ENCODE assay signal across 12 mouse cellular contexts in the genomic region with DNA sequence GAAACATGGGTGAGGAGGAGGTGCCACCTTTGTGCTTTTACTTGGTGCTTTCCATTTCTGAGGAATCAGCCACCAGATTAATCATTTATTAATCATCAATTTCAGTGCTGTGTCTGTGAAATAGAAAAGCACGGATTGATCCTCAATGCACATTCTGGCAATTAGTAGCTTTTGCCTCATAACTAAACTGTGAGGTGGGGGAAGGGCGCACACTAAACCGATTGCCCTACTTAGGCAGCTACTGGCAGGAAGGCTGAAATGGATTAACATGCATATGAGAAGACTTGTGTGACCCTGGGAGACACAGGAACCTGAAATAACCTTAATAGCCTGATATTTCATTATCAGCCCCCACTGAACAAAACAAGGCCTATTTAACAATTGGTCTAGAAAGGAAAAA.
DNase-seq lines count a peak whose midpoint lies in the region; TF ChIP-seq lines count a peak whose summit lies in the region.
"Had no signal": no experiment of that assay in that cellular context is flagged by ENCODE, and none has a peak within 500 bp of the region (broad histone marks: within the 10 kb centered on the region; RNA-seq: fewer than 3 reads in every experiment).

No protein-coding gene starts in this region.

- no peaks in the 10 kb centered on the region for H3K4me1 ChIP-seq in kidney, adult 2 months (ENCODE audit: control insufficient read depth, insufficient read depth, low read length)
- H3K4me1 ChIP-seq: kidney, embryonic 15.5 days; liver, embryonic 12.5 days had no signal

- TF ChIP-seq POLR2A in kidney, adult 2 months (IDR thresholded peaks at IDR 0.05; ENCODE audit: low read depth, low read length), result no peak

- H3K36me3 ChIP-seq in kidney, adult 2 months (ENCODE audit: control insufficient read depth, insufficient read depth, low read length), result no peaks in the 10 kb centered on the region
- H3K36me3 ChIP-seq: embryonic facial prominence, embryonic 15.5 days; kidney, embryonic 15.5 days; liver, embryonic 12.5 days had no signal

- WGBS in kidney, adult 2 months, result 56% methylated on average over 3 of the region's 3 CpGs

- H3K4me3 ChIP-seq in kidney, adult 2 months (ENCODE audit: insufficient read depth, low read depth, low read length), result no peak overlapping the region
- H3K4me3 ChIP-seq: embryonic facial prominence, embryonic 15.5 days; kidney, embryonic 15.5 days; liver, embryonic 12.5 days had no signal

- no peak overlapping the region for H3K27ac ChIP-seq in kidney, adult 2 months (ENCODE audit: insufficient read depth, low read depth, low read length)
- H3K27ac ChIP-seq: embryonic facial prominence, embryonic 15.5 days; kidney, embryonic 15.5 days; liver, embryonic 12.5 days; stomach, postnatal 0 days had no signal

- peak; percentile 40 to 53 for DNase-seq in cerebellum, postnatal 14 days
- no peak for DNase-seq in cerebellum, adult 11-12 months
- peak; percentile 8 for DNase-seq in kidney, adult 2 months
- DNase-seq in kidney, adult 11 months, result no peak
- DNase-seq in right cerebral cortex, postnatal 10 days (ENCODE audit: low spot score in 2 of 2), result peak; percentile 36 to 41
- no peak for DNase-seq in right cerebral cortex, adult 2 months (ENCODE audit: low spot score in 2 of 2)
- DNase-seq in retina, adult 2 months (ENCODE audit: low read depth, low spot score), result peak; percentile 73
- no peak for DNase-seq in adrenal gland, postnatal 25 days

- no peaks in the 10 kb centered on the region for H3K27me3 ChIP-seq in kidney, adult 2 months (replicated peaks; ENCODE audit: control insufficient read depth, insufficient read depth, low read length)
- H3K27me3 ChIP-seq: embryonic facial prominence, embryonic 15.5 days; kidney, embryonic 15.5 days; liver, embryonic 12.5 days had no signal

- no peak for TF ChIP-seq CTCF in kidney, adult 2 months (conservative IDR thresholded peaks at IDR 0.05; ENCODE audit: insufficient read depth, insufficient read length, low read depth, low read length)

Comparison
In these comparisons a context has a peak if more than half of its experiments do, and no peak if none do; other contexts are left out.
1. DNase-seq: peak in cerebellum, postnatal 14 days (2 of 2), kidney, adult 2 months (single experiment), right cerebral cortex, postnatal 10 days (2 of 2) and retina, adult 2 months (single experiment); none in cerebellum, adult 11-12 months (single experiment), kidney, adult 11 months (single experiment), right cerebral cortex, adult 2 months (0 of 2) and adrenal gland, postnatal 25 days (single experiment).